Mouse (Mus musculus): ENCODE results near the gene Vmn2r31. TPM values are rescaled to one million over a fixed set of nuclear protein-coding genes. Genes with fewer than 3 reads are reported as not detected.

The Vmn2r31 gene
- not detected in 2 replicates for polyA plus RNA-seq (2012)

GRCm38 (mm10) chr7:7399603-7400002 lies at the start of gene Vmn2r31:
Gene Vmn2r31 (minus strand): TSS chr7:7399703.

DNA sequence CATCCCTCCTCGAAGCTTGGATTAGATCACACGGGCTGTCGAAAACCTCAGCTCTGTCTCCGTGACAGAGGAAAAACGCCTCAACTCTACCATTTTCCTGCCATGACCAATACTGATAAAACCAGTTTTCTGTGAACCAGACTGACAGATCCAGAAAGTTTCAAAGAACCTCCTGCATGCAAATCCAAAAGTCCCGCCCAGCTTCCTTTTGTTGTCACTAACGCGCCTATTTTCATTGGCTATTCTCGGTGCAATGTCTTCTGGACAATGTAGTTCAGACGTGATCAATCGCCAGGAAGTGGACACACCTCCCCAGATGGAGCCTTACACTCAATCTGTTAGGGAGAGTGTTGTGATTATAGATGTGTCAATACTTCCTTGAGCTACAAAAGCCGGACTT lies 25.1 kb downstream of the Vmn2r31 start, which contains the start of gene Gm45783:
Gene Gm45783 (minus strand): TSS at position 143 of the 400 bp plus-strand sequence.

DNA sequence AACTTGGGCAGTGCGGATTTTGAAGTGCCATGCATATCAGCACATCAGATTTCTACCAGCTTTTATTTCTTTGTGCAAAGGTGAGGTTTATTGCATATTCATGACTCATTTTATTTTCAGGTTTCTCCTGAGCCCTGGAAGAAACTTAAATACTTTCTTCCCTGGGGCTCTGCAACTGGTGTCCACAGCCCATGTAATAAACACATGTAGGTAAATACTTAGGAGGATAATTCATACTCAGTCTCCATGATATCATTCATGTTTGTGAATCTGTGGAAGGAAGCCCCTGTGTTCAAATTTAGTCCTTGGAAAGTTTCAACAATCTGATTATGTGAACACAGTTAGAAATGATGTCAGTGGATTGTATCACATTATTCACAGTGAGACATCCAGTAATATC lies 62.0 kb downstream of the Vmn2r31 start, which contains the start of gene Vmn2r30:
Gene Vmn2r30 (minus strand): TSS at position 101 of the 400 bp plus-strand sequence.

Other genes with a start within 250 kb of the Vmn2r31 start
- gene Zfp418, start 228.4 kb downstream of the Vmn2r31 start, polyA plus RNA-seq (2012): 0.05 and 0.14 TPM in 2 replicates
- gene Zfp772, start 189.7 kb downstream of the Vmn2r31 start, polyA plus RNA-seq (2012): 0.21 and 0.36 TPM in 2 replicates
- 0.02 TPM in 1 of 2 replicates, not detected in the other for gene Vmn2r29, start 152.4 kb downstream of the Vmn2r31 start, polyA plus RNA-seq (2012)
- gene Gm45844, start 121.4 kb downstream of the Vmn2r31 start, polyA plus RNA-seq (2012): 1.4 and 2.2 TPM in 2 replicates
- gene Clcn4, start 98.9 kb downstream of the Vmn2r31 start, polyA plus RNA-seq (2012): 9.0 and 9.9 TPM in 2 replicates
- 0.01 TPM in 1 of 2 replicates, not detected in the other for gene Vmn2r30, start 62.1 kb downstream of the Vmn2r31 start, polyA plus RNA-seq (2012)
- gene Gm45783, start 25.1 kb downstream of the Vmn2r31 start, polyA plus RNA-seq (2012): 0.20 TPM in 1 of 2 replicates, not detected in the other
- gene Vmn2r32, start 80.3 kb upstream of the Vmn2r31 start, polyA plus RNA-seq (2012): not detected in 2 replicates
- gene Vmn2r33, start 167.1 kb upstream of the Vmn2r31 start, polyA plus RNA-seq (2012): not detected in 2 replicates

Measured in megakaryocyte-erythroid progenitor cell, adult 5 weeks (primary cell).